Mouse (Mus musculus): Measurements from ENCODE around the gene Nhs.

Gene Nhs

GRCm38 (mm10) chrX:161961176-161961575, 198.4 kb downstream of the Nhs start:
- in situ Hi-C loops (cut with MboI; ENCODE audit: unreplicated experiment in 2 of 2) = no loop called here

- in situ Hi-C loops (cut with MboI; ENCODE audit: unreplicated experiment in 2 of 2) = no loop called here
Observed at GRCm38 (mm10) chrX:161952356-161952755, 207.2 kb downstream of the Nhs start.

- in situ Hi-C loops (cut with MboI; ENCODE audit: unreplicated experiment in 2 of 2) = no loop called here
Observed at GRCm38 (mm10) chrX:161943098-161943680, 216.3 kb downstream of the Nhs start.

- in situ Hi-C loops (cut with MboI; ENCODE audit: unreplicated experiment in 2 of 2) = no loop called here
Observed at GRCm38 (mm10) chrX:161940696-161941095, 218.8 kb downstream of the Nhs start.

- in situ Hi-C loops (cut with MboI; ENCODE audit: unreplicated experiment in 2 of 2) = no loop called here
Observed at GRCm38 (mm10) chrX:161926683-161927053, 232.9 kb downstream of the Nhs start.

- in situ Hi-C loops (cut with MboI; ENCODE audit: unreplicated experiment in 2 of 2) = no loop called here
Observed at GRCm38 (mm10) chrX:161925973-161926682, 233.4 kb downstream of the Nhs start.

GRCm38 (mm10) chrX:161922655-161923054, 236.9 kb downstream of the Nhs start:
- in situ Hi-C loops (cut with MboI; ENCODE audit: unreplicated experiment in 2 of 2) = no loop called here

- in situ Hi-C loops (cut with MboI; ENCODE audit: unreplicated experiment in 2 of 2) = no loop called here
Observed at GRCm38 (mm10) chrX:161921581-161921980, 237.9 kb downstream of the Nhs start.

GRCm38 (mm10) chrX:161909963-161910362, 249.6 kb downstream of the Nhs start:
- in situ Hi-C loops (cut with MboI; ENCODE audit: unreplicated experiment in 2 of 2) = no loop called here

- in situ Hi-C loops (cut with MboI; ENCODE audit: unreplicated experiment in 2 of 2) = no loop called here
Observed at GRCm38 (mm10) chrX:161908652-161909403, 250.7 kb downstream of the Nhs start.

- in situ Hi-C loops (cut with MboI; ENCODE audit: unreplicated experiment in 2 of 2) = no loop called here
Observed at GRCm38 (mm10) chrX:161907595-161908592, 251.6 kb downstream of the Nhs start.

- in situ Hi-C loops (cut with MboI; ENCODE audit: unreplicated experiment in 2 of 2) = no loop called here
Observed at GRCm38 (mm10) chrX:161894442-161894841, 265.1 kb downstream of the Nhs start.

GRCm38 (mm10) chrX:161883661-161884060, 275.9 kb downstream of the Nhs start:
- in situ Hi-C loops (cut with MboI; ENCODE audit: unreplicated experiment in 2 of 2) = no loop called here

GRCm38 (mm10) chrX:161877123-161877522, 282.4 kb downstream of the Nhs start:
- in situ Hi-C loops (cut with MboI; ENCODE audit: unreplicated experiment in 2 of 2) = no loop called here

GRCm38 (mm10) chrX:161873511-161873910, 286.0 kb downstream of the Nhs start:
- in situ Hi-C loops (cut with MboI; ENCODE audit: unreplicated experiment in 2 of 2) = no loop called here

GRCm38 (mm10) chrX:161871306-161871705, 288.2 kb downstream of the Nhs start:
- in situ Hi-C loops (cut with MboI; ENCODE audit: unreplicated experiment in 2 of 2) = no loop called here

- in situ Hi-C loops (cut with MboI; ENCODE audit: unreplicated experiment in 2 of 2) = no loop called here
Observed at GRCm38 (mm10) chrX:161855630-161856029, 303.9 kb downstream of the Nhs start.

- in situ Hi-C loops (cut with MboI; ENCODE audit: unreplicated experiment in 2 of 2) = no loop called here
Observed at GRCm38 (mm10) chrX:161853626-161854312, 305.8 kb downstream of the Nhs start.

GRCm38 (mm10) chrX:161826186-161826585, 333.3 kb downstream of the Nhs start:
- in situ Hi-C loops (cut with MboI; ENCODE audit: unreplicated experiment in 2 of 2) = loop anchor here (5.0 kb wide), 1 partner anchor 429 kb away; no protein-coding TSS in a partner anchor

- in situ Hi-C loops (cut with MboI; ENCODE audit: unreplicated experiment in 2 of 2) = no loop called here
Observed at GRCm38 (mm10) chrX:161790182-161790581, 369.3 kb downstream of the Nhs start.
